Mouse (Mus musculus): ENCODE data around the gene Abcb6. TPM values are rescaled to one million over a fixed set of nuclear protein-coding genes. Genes with fewer than 3 reads are reported as not detected.

Abcb6 gene
- polyA plus RNA-seq, 1 experiment from 2014 or later, result 30.6 TPM

DNA sequence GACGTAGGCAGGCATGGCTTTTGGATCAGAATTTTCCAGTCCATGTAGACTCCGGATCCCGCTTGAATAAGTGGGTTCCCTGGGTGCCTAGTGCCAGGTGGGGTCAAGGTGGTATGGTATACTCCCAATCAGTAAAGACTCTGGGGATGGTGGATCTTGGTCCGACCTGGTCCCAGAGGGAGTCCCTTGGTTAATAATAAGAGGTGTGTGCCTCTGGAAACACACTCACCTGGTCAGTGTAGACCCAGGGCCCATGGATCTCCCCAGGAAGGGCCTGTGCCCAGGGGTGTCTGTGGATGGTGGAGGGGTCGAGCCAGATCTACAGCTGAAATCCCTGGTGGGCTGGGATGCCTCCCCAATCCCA lies 11.0 kb upstream of the Abcb6 start:
- Histone ChIP-seq H3K27ac (ENCODE audit: low read depth, low read length) (peak overlapping the region; percentile 49), H3K9me3 (ENCODE audit: control insufficient read depth, low read length) (no peaks in the 10 kb centered on the region), H3K9ac (ENCODE audit: low read length) (peak overlapping the region; percentile 78), H3K27me3 (ENCODE audit: control insufficient read depth, insufficient read depth, low read length) (no peaks in the 10 kb centered on the region), H3K4me2 (ENCODE audit: low read depth) (peak overlapping the region; percentile 91), H3K4me3 (ENCODE audit: low read depth, low read length) (peak overlapping the region; percentile 73), H3K4me1 (ENCODE audit: control insufficient read depth, insufficient read depth, low read length) (peaks cover 12% of the 10 kb centered on the region; the same call in 1 of the 2 replicates), H3K36me3 (ENCODE audit: control insufficient read depth, insufficient read depth, low read length) (peaks cover 2% of the 10 kb centered on the region; the same call in 1 of the 2 replicates)
- ATAC-seq (ENCODE audit: insufficient read depth, low FRiP score, low TSS enrichment) (no peak), DNase-seq (ENCODE audit: low spot score) (no peak)
- WGBS, result 35% methylated on average over 5 of the region's 5 CpGs

DNA sequence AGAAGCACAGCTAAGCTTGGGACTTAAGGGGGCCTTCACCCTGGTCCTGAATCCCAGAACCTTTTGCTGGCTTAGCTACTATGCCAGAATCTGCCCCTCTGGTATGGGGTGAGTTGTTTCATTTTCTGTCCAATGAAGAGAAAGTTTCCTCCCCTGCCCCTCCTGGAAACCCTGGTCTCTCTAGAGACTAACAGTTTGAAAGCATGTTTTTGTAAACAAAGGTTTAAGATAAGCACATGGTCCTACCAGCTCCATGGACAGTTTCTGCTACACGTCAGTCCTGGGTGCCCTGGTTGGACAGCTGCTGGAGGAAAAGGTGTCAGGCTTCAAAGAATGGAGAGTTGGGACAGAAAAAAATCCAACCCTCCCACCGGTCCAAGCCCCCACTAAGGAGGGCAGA lies 10.4 kb upstream of the Abcb6 start:
- no peak overlapping the region for H3K27ac ChIP-seq (ENCODE audit: low read depth, low read length)
- ATAC-seq (ENCODE audit: insufficient read depth, low FRiP score, low TSS enrichment), result no peak
- H3K36me3 ChIP-seq (ENCODE audit: control insufficient read depth, insufficient read depth, low read length), result peaks cover 2% of the 10 kb centered on the region; the same call in 1 of the 2 replicates
- H3K9me3 ChIP-seq (ENCODE audit: control insufficient read depth, low read length), result no peaks in the 10 kb centered on the region
- H3K9ac ChIP-seq (ENCODE audit: low read length), result no peak overlapping the region
- 82% methylated on average over 2 of the region's 2 CpGs for whole genome bisulfite sequencing
- no peak overlapping the region for H3K4me3 ChIP-seq (ENCODE audit: low read depth, low read length)
- no peaks in the 10 kb centered on the region for H3K27me3 ChIP-seq (ENCODE audit: control insufficient read depth, insufficient read depth, low read length)
- peak overlapping the region; percentile 91 for H3K4me2 ChIP-seq (ENCODE audit: low read depth)
- peaks cover 12% of the 10 kb centered on the region; the same call in 1 of the 2 replicates for H3K4me1 ChIP-seq (ENCODE audit: control insufficient read depth, insufficient read depth, low read length)
- DNase-seq (ENCODE audit: low spot score), result no peak

DNA sequence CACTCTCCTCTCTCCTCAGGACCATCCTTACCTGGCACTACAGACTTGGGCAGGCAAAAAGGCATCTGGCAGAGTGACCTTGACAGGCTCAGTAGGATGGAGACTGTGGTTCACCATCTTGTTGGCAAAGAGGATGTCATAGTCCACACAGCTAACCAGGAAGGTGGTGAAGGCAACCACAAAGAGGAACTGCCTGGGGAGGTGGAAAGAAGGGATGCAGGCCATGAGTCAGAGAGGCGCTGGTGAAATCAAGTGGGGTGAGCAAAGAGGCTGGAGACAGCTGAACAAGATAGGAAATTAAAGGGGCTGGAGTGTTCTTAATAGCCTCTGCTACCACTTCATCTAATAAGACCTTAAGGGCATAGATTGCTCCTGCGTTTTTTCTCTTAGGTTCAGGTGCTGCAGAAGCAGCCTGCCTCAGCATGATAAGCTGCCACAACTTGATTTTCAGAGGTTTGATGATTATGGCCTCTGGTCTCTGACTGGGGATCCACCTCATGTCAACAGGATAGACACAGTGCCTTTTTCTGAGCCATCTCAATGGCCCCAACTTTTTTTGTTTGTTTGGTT lies 7.8 kb upstream of the Abcb6 start:
- H3K27ac ChIP-seq (ENCODE audit: low read depth, low read length), result no peak overlapping the region
- 87% methylated on average over 2 of the region's 2 CpGs for WGBS
- no peak overlapping the region for H3K4me2 ChIP-seq (ENCODE audit: low read depth)
- peaks cover 9% of the 10 kb centered on the region; the same call in 1 of the 2 replicates for H3K4me1 ChIP-seq (ENCODE audit: control insufficient read depth, insufficient read depth, low read length)
- peaks cover 6% of the 10 kb centered on the region for H3K36me3 ChIP-seq (ENCODE audit: control insufficient read depth, insufficient read depth, low read length)
- H3K9me3 ChIP-seq (ENCODE audit: control insufficient read depth, low read length), result no peaks in the 10 kb centered on the region
- no peak overlapping the region for H3K9ac ChIP-seq (ENCODE audit: low read length)
- no peak for ATAC-seq (ENCODE audit: insufficient read depth, low FRiP score, low TSS enrichment)
- no peaks in the 10 kb centered on the region for H3K27me3 ChIP-seq (ENCODE audit: control insufficient read depth, insufficient read depth, low read length)
- DNase-seq (ENCODE audit: low spot score), result no peak
- no peak overlapping the region for H3K4me3 ChIP-seq (ENCODE audit: low read depth, low read length)

GRCm38 (mm10) chr1:75187126-75187525 lies 6.9 kb upstream of the Abcb6 start:
- H3K27ac ChIP-seq (ENCODE audit: low read depth, low read length), result no peak overlapping the region
- H3K9me3 ChIP-seq (ENCODE audit: control insufficient read depth, low read length), result no peaks in the 10 kb centered on the region
- no peak overlapping the region for H3K9ac ChIP-seq (ENCODE audit: low read length)
- H3K4me2 ChIP-seq (ENCODE audit: low read depth), result no peak overlapping the region
- ATAC-seq (ENCODE audit: insufficient read depth, low FRiP score, low TSS enrichment), result no peak
- DNase-seq (ENCODE audit: low spot score), result no peak
- H3K36me3 ChIP-seq (ENCODE audit: control insufficient read depth, insufficient read depth, low read length), result peaks cover 13% of the 10 kb centered on the region
- H3K4me1 ChIP-seq (ENCODE audit: control insufficient read depth, insufficient read depth, low read length), result peaks cover 5% of the 10 kb centered on the region; the same call in 1 of the 2 replicates
- H3K4me3 ChIP-seq (ENCODE audit: low read depth, low read length), result no peak overlapping the region
- no peaks in the 10 kb centered on the region for H3K27me3 ChIP-seq (ENCODE audit: control insufficient read depth, insufficient read depth, low read length)

- no peak for DNase-seq (ENCODE audit: low spot score)
- no peaks in the 10 kb centered on the region for H3K9me3 ChIP-seq (ENCODE audit: control insufficient read depth, low read length)
- H3K4me2 ChIP-seq (ENCODE audit: low read depth), result no peak overlapping the region
- peaks cover 13% of the 10 kb centered on the region for H3K36me3 ChIP-seq (ENCODE audit: control insufficient read depth, insufficient read depth, low read length)
- WGBS, result 88% methylated on average over 11 of the region's 11 CpGs
- no peaks in the 10 kb centered on the region for H3K27me3 ChIP-seq (ENCODE audit: control insufficient read depth, insufficient read depth, low read length)
- H3K4me3 ChIP-seq (ENCODE audit: low read depth, low read length), result no peak overlapping the region
- no peaks in the 10 kb centered on the region; the same call in 1 of the 2 replicates for H3K4me1 ChIP-seq (ENCODE audit: control insufficient read depth, insufficient read depth, low read length)
- no peak overlapping the region for H3K9ac ChIP-seq (ENCODE audit: low read length)
- ATAC-seq (ENCODE audit: insufficient read depth, low FRiP score, low TSS enrichment), result no peak
- H3K27ac ChIP-seq (ENCODE audit: low read depth, low read length), result no peak overlapping the region
These were observed 5.3 kb upstream of the Abcb6 start for GRCm38 (mm10) chr1:75185495-75185894.

GRCm38 (mm10) chr1:75182160-75182559 lies 2.0 kb upstream of the Abcb6 start:
- H3K27me3 ChIP-seq (ENCODE audit: control insufficient read depth, insufficient read depth, low read length), result no peaks in the 10 kb centered on the region
- no peak overlapping the region for H3K4me2 ChIP-seq (ENCODE audit: low read depth)
- 74% methylated on average over 4 of the region's 4 CpGs for WGBS
- H3K27ac ChIP-seq (ENCODE audit: low read depth, low read length), result no peak overlapping the region
- H3K4me3 ChIP-seq (ENCODE audit: low read depth, low read length), result no peak overlapping the region
- ATAC-seq (ENCODE audit: insufficient read depth, low FRiP score, low TSS enrichment), result no peak
- no peak for DNase-seq (ENCODE audit: low spot score)
- H3K9me3 ChIP-seq (ENCODE audit: control insufficient read depth, low read length), result no peaks in the 10 kb centered on the region
- H3K36me3 ChIP-seq (ENCODE audit: control insufficient read depth, insufficient read depth, low read length), result peaks cover 13% of the 10 kb centered on the region
- H3K4me1 ChIP-seq (ENCODE audit: control insufficient read depth, insufficient read depth, low read length), result peaks cover 7% of the 10 kb centered on the region
- H3K9ac ChIP-seq (ENCODE audit: low read length), result no peak overlapping the region

DNA sequence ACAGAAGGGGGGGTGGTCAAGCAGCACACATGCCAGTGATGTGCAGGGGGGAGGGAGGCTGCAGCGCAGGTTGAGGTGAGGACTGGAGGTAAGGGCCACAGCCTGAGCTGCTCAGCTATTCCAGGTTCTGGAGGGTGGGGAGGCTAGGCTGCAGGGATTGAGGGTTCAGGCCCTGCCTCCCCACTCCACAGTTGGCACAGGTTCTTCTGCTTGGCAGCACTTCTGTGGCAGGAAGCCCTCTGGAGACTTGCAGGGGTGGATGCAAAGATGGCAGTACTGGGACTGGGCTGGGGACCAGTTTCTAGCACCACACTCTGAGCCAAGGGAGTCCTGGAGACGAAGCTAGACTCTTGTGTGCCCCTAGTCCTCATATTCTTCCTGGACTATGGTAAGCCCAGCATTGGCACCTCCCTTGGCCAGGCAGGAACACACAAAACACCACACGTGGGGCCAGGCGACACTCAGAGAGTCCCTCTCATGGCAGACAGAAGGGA lies 1.2 kb upstream of the Abcb6 start:
- Histone ChIP-seq H3K36me3 (ENCODE audit: control insufficient read depth, insufficient read depth, low read length) (peaks cover 12% of the 10 kb centered on the region), H3K9me3 (ENCODE audit: control insufficient read depth, low read length) (no peaks in the 10 kb centered on the region), H3K4me1 (ENCODE audit: control insufficient read depth, insufficient read depth, low read length) (peaks cover 7% of the 10 kb centered on the region), H3K4me2 (ENCODE audit: low read depth) (no peak overlapping the region), H3K9ac (ENCODE audit: low read length) (no peak overlapping the region), H3K27ac (ENCODE audit: low read depth, low read length) (no peak overlapping the region), H3K27me3 (ENCODE audit: control insufficient read depth, insufficient read depth, low read length) (no peaks in the 10 kb centered on the region), H3K4me3 (ENCODE audit: low read depth, low read length) (no peak overlapping the region)
- no peak for ATAC-seq (ENCODE audit: insufficient read depth, low FRiP score, low TSS enrichment)
- WGBS, result 82% methylated on average over 4 of the region's 4 CpGs
- DNase-seq (ENCODE audit: low spot score), result no peak

DNA sequence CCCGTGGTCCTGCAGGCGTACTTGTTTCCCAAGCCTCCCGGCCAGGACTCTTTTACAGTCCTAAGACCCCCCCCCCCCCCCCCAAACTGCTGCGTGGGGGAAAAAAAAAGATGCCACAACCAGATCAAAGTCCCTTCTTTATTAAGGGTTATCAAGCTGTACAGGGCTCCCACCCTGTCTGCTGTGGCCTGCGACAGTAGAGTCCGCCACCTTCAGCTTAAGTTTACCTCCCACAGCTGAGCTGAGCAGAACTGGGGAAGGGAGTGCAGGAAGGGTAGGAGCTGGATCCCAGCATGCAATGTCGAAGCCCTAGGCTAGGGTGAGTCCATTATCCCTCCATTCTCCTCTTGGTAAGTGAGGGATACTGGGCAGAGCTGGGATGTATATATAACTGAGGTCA lies 549 bp upstream of the Abcb6 start:
- Histone ChIP-seq H3K4me1 (ENCODE audit: control insufficient read depth, insufficient read depth, low read length) (peaks cover 7% of the 10 kb centered on the region), H3K4me3 (ENCODE audit: low read depth, low read length) (no peak overlapping the region), H3K27me3 (ENCODE audit: control insufficient read depth, insufficient read depth, low read length) (no peaks in the 10 kb centered on the region), H3K36me3 (ENCODE audit: control insufficient read depth, insufficient read depth, low read length) (peaks cover 12% of the 10 kb centered on the region), H3K27ac (ENCODE audit: low read depth, low read length) (no peak overlapping the region), H3K9me3 (ENCODE audit: control insufficient read depth, low read length) (no peaks in the 10 kb centered on the region), H3K9ac (ENCODE audit: low read length) (no peak overlapping the region), H3K4me2 (ENCODE audit: low read depth) (peak overlapping the region; percentile 100)
- 35% methylated on average over 6 of the region's 7 CpGs for WGBS
- DNase-seq (ENCODE audit: low spot score) (no peak), ATAC-seq (ENCODE audit: insufficient read depth, low FRiP score, low TSS enrichment) (0 out of 2 replicates have a peak, but pooled peaks have one; percentile 12)
